Mouse (Mus musculus): ENCODE data around the gene Sox5.

The Sox5 gene

DNA sequence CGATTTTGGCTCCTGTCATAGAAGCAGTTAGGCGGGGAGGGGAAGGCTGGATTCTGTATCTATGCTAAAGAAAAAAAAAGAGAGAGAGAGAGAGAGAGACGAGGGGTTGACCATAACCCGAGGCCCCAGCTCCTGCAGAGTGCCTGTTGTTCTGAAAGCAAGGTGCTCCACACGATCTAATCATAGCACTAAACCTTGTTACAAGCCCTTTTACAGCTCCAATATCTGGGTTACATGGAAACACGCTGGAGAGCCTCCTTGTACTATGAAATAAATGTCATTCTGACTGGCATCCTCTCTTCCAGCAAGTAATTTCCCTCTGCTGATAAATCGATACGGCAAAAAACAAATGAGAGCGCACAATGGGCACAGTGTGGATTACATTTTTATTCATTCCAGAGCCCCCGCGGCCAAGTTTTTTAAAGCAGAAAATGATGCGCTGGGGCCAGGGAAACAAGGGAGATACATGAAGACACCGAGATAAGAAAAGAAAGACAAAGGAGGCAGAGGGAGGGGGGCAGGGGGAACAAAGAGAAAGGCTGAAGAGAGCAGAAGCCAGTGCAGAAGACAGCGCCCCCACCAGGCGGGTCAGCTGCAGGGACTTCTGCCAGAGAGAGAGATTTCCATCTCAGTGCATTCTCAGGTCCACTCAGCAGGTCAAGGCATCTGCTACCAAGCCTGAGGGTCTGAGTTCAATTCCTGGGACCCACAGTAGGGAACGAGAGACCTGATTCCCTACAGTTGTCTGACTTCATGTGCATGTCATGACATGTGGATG is 304.3 kb downstream of the Sox5 start:
- no peak for DNase-seq

DNA sequence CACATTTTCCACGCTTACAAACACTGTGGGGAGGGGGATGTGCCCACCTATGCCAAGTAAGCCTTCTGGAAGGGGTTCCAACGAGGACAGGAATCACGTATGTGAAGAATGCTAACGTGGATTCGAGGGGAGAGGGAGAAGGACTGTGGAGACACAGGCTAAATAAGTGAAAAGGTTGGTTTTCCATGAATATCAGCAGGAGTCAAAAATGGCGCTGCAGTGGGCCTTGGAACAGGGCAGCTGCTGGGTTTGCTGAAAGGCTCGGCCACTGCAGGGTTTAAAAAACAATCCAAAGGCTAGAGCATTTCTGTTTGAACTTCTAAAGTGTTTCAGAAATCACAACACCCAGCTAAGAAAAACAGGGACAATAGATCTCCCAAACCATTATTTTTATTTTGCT is 308.3 kb downstream of the Sox5 start:
- DNase-seq: no peak

DNA sequence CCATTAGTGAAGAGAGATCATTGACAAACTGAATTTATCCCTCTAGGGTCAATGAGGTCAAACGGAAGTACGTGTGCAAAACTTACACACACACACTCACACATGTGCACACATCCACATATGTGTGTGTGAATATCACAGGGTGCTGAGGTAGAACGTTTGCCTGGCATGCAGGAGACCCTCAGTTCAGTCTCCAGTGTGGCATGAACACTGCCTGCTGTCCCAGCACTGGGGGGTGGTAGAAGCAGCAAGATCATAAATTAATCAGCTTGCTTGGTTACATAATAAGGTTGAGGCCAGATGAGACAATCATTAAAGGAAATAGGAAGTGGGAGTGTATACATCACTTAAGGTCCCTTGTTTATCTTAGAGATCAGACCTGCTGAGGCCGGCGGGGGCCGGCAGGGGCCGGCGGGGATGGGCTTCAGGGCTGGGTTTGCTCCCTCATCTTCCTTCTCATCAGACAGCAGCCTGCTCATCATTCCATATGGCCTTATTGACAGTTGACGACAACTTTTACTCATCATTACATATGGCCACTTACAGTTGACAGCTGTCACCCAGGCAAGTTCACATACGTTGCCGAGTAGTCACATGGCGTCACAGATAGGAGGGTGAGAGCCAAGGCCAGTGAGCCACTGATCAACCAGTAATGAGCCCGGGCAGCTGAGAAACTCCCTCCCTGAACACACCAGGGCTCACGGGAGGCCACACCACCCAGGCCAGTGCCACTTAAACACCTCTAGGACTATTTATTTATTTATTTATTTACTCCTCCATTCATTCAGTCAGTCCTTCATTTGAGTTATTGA is 309.5 kb downstream of the Sox5 start:
- DNase-seq: no peak

DNA sequence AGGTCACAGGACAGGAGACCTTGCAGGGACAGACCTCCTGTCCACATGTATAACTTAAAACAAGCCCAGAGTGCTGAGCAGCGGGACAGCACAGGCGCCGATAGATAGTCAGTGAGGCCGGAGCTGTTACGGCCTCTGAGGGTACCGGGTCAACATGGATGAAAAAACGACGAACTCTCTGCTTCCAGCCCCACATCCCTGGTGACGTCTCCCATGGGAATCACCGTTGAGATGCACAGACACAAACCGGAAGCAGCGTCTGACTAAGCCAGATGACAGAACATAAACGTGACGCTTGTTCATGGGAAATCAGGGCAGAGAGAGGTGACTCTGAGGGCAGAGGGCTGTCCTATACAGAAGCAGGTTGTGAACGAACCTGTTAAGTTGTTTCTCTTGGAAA is 315.1 kb downstream of the Sox5 start:
- no peak for DNase-seq

DNA sequence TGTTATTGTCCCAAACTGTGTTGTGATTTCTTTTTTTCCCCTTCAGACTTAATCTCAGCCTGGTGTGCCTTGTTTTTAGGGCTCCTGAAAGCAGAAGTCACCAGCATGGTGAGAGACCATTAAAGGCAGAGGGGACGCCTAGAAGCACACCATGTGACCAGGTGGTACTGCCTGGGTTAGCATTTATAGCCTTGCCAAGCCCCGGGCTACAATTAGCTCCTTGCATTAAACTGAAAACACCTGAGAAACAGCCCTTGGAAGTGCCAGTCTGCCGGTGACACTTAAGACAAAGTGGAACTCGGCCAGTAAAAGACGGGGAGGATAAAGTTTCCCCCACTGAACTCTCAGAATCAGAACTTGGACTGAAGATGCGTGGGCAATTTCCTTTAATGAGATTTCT is 318.1 kb downstream of the Sox5 start:
- no peak for DNase-seq

DNA sequence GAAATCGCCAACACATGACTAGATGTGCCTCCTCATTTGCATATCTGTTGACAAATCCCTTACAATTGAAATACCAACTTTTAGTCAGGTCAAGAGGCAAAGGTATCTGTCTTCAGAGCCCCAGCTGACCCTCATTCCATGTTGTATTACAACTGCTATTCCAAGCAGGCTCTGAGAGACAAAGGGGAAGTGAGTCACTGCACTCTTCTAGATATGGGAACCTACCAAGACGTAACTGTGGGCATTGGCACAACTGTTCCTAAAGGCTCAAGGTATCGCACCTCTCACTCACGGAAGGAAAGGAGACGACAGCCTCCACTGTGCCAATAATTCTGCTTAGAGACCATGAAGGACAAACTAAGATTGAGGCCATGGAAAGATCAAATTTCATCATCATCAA is 318.5 kb downstream of the Sox5 start:
- no peak for DNase-seq

DNA sequence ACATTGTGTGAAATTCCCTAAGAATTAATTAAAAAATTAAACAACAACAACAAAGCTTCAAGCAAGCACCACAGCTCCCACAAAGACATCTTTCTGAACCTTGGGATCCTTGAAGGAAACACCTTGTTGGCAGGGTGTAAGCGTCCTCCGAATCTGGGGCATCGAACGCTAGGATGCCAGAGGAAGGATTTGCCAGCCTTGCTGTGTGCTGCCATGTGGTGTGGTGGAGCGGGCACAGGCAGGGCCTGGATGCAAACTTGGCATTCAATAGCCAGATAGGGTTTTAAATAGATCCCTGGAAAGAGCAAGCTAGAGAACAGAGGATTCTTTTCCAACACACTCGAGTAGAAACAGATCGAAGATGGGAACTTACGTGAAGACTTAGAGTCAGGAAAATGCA is 322.3 kb downstream of the Sox5 start:
- no peak for DNase-seq

DNA sequence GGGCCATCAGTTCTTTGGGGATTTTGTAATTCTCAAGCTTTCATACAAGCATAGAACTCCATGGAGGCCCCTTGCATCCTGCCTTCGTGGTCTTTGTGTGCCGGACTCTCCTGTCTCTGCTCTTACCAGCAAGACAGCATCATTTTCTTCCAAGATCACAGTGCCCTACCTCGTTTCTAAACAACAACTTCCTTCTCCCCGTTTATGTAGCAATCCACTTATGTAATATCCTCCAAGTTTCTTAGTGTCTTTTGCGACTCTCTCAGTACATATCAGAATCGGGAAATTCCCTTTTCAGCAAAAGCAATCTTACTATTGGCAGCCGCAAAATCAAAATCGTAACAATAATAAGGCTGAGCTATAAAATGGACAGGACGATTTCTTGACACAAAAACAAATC is 324.3 kb downstream of the Sox5 start:
- no peak for DNase-seq

DNA sequence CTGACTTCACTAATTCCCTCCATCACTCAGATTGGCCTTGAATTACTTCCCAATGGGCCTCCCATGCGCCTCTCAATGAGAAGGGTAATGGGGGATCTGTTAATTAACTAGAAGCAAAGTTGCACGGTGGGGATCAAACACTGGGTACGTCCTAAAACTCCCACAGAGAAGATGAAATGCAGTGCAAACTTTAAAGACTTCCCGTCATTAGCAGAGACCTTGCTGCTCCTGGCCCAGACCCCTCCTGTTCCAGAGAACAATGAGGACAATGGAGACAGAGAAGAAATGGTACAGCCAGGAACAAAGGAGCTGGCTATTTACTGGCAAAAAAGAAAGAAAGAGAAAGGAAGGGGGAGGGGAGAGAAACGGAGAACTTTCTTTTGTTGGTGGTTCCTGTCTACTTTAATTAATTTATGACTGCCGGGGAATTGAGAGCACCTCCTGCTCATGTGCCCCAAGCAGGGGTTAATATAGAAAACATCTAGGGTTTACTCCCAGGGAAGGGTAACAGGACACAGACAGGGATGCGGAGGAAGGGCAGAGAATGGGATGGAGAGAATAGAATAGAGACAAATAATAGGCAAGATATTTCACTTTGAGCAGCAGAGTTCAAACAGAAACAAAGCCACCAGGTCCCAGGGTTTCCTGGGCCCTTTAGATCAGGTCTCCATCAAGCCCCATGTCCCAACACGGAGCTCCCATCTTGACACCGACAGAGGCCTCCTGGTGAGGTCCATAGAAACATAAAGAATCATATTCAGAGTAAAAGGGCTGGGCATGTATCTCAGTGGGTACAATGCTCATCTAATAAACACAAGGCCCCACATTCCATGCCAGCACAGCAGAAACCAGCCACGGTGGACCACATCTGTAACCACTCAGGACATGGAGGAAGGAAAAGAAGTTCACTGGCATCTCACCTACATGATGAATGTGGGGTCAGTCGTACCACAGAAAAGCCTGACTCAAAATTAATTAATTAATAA is 327.2 kb downstream of the Sox5 start:
- no peak for DNase-seq

DNA sequence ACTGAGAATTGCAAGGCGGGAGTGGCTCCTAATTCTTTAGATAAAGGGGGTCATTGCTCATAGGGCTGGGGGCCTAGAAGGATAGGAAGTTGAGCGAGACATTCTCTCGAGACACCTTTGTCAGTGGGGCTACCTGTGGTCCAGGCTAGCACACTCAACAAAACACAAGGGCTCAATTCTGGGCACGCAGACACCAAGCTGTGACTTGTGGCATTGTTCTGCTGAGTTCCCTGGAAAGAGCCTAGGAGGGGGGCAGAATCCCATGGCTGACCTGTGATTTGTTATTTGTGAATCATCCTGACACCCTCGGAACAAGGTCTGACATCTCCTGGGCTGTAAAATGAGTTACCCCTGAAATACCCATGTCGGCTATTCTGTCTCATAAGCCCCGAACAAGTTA is 328.2 kb downstream of the Sox5 start:
- no peak for DNase-seq

DNA sequence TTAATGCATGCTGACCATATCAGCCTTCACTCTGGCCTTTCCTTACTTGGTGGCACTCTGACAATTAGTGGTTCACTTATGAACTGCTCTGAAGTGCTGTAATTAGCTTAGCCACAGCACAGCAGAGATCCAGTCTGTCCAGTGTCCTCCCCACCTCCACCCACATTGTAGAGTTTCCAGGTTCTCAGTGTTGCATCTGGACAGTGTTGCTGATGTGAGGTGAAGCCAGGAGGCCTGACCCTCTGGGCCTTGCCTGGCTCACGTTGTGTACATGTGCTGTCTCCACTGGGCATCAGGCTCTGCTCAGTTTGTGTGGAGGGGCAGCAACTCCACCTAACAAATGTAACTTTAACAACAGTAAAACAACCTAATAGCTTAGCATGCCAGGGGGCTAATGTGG is 328.6 kb downstream of the Sox5 start:
- no peak for DNase-seq

DNA sequence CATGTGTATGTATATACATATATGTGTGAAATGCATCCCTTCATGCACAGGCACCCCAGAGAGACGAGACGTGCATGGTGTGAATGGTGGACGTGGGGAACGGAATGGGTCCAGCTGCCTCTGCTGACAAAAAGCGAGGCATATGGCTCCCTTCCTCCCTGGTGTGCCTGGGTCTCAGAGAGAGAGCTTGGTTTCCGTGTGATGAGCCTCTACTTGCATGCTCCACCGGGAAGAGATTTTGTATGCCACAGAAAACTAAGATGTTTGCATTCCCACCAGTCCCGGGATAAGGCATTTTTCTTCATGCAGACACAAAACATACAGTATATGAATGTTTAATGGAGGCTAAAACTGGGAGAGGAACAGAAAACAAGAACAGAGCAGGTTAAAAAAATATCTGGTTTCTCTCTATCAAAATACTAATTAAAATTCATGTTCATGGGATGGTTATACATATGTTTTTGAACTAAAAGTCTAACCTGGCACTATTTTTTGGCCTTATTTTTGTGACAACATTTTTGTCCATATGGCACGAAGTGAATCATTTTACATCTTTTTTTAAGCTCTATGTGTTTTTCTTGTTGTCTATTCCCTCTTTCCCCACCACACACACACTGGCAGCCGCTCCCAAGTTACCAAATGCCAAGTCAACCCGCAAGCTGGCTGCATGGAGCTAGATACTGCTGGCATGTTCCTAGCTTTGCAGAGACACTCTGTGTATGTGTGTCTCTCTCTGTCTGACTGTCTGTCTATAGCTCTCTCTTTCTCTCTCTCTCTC is 329.4 kb downstream of the Sox5 start:
- no peak for DNase-seq

DNA sequence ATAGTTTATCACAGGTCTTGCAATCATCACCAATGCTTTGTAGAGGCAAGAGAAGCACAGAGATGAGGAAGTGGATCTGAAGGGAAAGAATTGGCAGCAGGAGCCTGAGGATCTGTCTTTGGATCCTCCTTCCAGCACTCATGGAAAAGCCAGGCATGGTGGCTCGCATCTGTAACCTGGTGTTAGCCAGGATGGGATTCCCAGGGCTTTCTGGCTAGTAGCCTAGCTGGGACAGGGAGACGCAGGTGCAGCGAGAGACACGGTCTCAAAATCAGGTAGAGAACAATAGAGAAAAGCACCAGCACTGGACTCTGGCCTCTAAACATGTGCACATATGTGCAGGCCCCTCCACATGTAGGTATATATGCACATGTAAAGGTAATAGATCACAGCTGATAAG is 330.1 kb downstream of the Sox5 start:
- DNase-seq: no peak

DNA sequence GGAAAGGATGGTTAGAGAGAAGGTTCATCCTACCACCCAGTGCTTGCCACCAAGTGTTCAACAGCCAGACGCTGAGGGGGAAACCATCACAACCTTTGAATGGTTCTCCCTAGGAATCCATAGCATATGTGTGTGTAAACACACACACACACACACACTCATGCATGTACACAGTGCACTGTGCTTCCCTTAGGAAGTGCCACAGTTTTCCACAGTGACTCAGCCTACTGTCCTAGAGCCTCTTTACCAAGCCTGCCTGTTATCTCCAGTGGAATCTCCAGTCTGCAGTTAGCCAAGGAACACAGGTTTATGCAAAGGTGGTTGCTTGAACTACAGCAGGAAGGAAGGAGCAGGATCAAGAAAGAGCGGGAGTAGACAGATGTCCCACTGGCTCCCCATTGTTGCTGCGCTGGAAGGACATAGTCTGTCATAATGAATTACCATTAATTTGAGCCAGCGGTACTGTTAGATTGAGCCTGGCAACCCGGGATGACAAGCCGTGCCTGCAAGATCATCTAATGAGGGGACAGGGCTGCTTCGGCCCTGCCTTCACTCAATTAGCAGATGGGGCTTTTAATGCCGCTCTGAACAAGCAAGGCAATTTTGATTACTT is 335.9 kb downstream of the Sox5 start:
- DNase-seq: no peak

DNA sequence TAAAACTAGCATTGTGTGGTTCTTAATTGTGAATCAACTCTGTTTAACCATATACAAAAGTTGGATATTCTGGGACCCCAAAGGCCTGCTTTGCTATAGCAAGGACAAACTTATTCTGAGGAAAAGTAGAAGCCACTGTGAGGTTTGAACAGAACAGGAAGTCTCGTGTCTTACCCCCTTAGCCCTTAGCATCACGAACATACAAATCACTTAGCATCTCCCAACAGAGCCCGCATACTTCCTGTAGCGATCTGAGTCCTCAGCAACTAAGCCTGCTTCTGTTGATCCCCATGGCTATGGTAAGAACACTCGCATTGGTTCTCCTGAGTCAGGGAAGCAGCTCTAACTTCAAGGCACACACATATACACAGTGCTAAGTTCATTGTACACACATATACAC is 337.4 kb downstream of the Sox5 start:
- DNase-seq: no peak

DNA sequence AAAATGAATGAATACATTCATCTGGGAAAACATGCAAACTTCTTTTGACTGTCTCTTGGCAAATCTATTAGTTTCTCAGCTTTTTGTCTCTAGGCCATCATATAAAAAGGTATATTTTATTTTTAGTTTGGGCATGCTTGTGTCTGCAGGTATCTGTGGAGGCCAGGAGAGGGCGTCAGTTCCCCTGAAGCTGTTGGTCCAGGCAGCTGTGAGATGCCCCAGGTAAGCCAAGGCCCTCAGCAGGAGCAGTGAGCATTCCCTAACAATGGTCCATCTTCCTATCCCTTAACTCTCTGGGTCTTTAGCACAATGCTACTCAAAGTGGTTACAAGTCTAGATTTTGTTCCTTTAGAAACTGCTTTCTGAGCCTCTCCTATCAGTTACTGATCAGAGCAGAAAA is 338.1 kb downstream of the Sox5 start:
- no peak for DNase-seq

DNA sequence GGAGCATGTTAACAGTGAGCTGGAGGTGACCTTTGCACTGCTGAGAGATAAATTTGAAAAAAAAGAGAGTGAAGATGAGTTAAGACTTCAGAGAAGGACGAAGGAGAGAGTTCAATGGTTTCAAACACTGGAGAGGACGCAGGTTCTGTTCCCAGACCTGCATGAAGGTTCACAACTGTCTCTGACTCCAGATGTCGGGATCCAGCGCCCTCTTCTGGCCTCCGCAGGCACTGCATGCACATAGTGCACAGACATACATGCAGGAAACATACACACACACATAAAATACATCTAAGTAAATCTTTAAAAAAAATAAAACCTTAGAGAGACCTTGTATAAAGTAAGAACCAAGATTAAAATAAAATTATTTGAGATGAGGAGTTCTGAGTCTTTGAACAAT is 352.5 kb downstream of the Sox5 start:
- DNase-seq: no peak

DNA sequence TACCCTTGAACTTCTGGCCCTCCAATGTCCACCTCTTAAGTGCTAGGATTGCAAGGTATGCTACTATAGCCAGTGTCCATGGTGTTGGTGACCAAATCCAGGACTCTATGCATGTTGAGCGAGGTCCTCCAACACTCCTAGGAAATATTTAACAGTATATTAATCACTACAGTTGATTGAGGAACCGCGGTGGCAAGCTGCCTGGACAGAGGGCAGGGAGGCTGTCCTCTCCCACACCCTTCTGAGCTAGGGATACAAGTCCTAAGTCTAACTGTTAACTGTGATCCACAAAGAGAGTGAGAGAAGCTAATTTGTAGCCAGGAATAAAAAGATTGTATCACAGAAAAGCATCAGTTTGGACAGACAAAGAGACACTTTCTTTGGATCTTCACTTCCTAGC is 373.7 kb downstream of the Sox5 start:
- DNase-seq: no peak

DNA sequence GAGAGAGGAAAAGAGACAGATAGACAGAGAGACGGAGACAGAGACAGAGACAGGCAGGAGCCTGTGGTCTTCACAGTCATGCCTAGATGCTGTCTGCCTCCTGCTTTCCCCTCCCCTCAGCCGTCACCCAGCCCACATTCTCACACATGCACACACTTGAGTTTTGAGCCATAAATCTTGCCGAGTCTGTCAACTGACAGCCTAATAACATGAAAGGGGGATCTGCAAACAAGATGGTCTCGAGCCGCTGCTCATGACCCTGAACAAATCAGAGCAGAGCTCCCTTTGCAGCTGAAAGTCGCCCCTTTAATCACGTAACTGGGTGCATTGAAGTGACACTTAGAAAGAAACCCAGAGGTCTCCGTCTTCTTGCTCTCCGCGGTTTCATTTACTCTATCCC is 383.7 kb downstream of the Sox5 start:
- DNase-seq: no peak

DNA sequence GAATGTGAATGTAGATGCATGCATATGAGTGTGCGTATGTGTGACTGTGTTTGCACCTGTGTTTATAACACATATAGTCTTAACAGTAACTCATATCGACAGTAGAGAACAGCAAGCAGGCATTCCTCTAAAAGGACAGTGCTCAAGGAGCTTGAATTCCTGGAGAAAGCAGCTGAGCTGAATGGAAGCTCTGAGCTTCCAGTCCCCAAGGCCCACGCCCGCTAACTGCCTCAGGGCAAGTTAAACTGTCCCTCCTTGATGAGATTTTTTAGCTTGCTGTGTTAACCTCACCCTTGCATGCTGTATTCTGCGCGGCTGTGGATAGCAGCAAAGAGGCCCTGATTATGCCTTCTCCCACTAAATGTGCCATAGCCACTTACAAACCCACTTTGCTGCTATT is 388.6 kb downstream of the Sox5 start:
- DNase-seq: no peak

DNA sequence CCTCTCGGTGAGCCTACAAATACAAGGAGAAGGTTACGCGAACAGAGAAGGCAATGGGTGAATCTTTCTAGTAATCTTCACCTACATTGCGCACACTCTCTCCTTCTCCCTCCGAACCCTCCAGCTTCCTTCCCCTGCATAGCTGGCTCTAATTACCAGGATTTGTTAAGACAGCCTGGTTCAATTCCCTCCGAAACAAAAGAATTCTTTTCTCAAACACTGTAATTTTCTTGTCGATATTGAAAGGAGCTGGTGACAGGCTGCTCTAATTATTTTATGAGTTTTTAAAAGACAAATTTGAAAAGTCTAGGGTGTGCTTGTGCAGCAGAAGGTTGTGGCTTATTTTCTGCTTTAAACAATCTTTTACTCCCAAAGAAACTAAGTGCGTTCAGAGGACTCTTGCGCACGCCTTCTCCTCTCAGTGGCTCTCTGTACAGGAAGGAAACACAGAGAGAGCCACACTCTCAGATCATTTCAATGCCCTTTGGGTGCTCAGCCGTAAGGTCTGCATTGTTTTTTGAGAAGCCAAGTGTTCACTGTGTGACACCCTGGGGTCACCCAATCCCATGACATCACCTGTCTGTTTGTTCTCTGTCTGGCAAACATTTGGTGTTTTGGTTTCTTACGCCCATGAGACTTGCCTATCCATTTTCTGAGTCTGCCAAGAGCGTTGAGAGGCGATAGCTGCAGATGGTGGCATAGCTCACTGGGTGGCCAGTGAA is 392.3 kb downstream of the Sox5 start:
- no peak for DNase-seq

Data from thymus, adult 18-20 months (tissue).